Mouse (Mus musculus): ENCODE results near the gene Dock1.

- TF ChIP-seq POLR2A (IDR thresholded peaks at IDR 0.05; ENCODE audit: insufficient read depth, low read length), result no peak
- no peak for TF ChIP-seq CTCF (IDR thresholded peaks at IDR 0.05; ENCODE audit: low read depth, low read length)
- TF ChIP-seq EP300 (IDR thresholded peaks at IDR 0.05; ENCODE audit: insufficient read depth, low read depth, low read length), result no peak
These were observed 358.7 kb downstream of the Dock1 start for GRCm38 (mm10) chr7:135029136-135029535.
